Mouse (Mus musculus): ENCODE measurements at regions not wholly inside any gene's neighbourhood (a gene's known extent, or its start where the extent isn't known, plus 50 kb on each side); places are given as distances from the start of the nearest gene placed in this dataset.

GRCm38 (mm10) chr12:110389439-110389838 is 57.5 kb upstream of the Ppp2r5c start:
- TF ChIP-seq ZNF384 (IDR thresholded peaks at IDR 0.05; ENCODE audit: low read depth, low read length), result no peak
- TF ChIP-seq POLR2A (IDR thresholded peaks at IDR 0.05; ENCODE audit: control insufficient read depth in 1 of 2, insufficient read depth in 1 of 2, low read depth in 1 of 2, low read length in 2 of 2, poor library complexity in 1 of 2), result no peak
- no peak for TF ChIP-seq MYC (IDR thresholded peaks at IDR 0.05; ENCODE audit: low read depth, low read length)
- no peak for TF ChIP-seq SIN3A (IDR thresholded peaks at IDR 0.05; ENCODE audit: low read length)
- no peak for TF ChIP-seq ETS1 (IDR thresholded peaks at IDR 0.05; ENCODE audit: low read depth, low read length)
- no peak for TF ChIP-seq CTCF (IDR thresholded peaks at IDR 0.05 in 2 of 3, conservative IDR thresholded peaks at IDR 0.05 in 1 of 3; ENCODE audit: control insufficient read depth in 1 of 3, insufficient read depth in 1 of 3, low read depth in 2 of 3, low read length in 3 of 3, poor library complexity in 1 of 3, severe bottlenecking in 1 of 3)
